Comparison of ENCODE assay signal across 17 mouse cellular contexts in genomic region chr11:54936771-54937140, GRCm38 (mm10). TPM values are rescaled to one million over a fixed set of nuclear protein-coding genes. Genes with fewer than 3 reads are reported as not detected.
A peak's percentile ranks its signal among the peaks of the same experiment; 100 is the strongest.
DNase-seq lines count a peak whose midpoint lies in the region; ATAC-seq lines count a peak whose summit lies in the region.
"Had no signal": no experiment of that assay in that cellular context is flagged by ENCODE, and none has a peak within 500 bp of the region (broad histone marks: within the 10 kb centered on the region; RNA-seq: fewer than 3 reads in every experiment).

No protein-coding gene starts in this region.

- peaks cover 10% of the 10 kb centered on the region; the same call in 1 of the 2 replicates for H3K36me3 ChIP-seq in forebrain, embryonic 13.5 days (ENCODE audit: poor library complexity, severe bottlenecking)

- DNase-seq in adrenal gland, adult (ENCODE audit: inconsistent age in 2 of 2, low spot score in 1 of 2) = peak; percentile 59 to 85
- DNase-seq in adrenal gland, postnatal 25 days = no peak
- DNase-seq in CD4-positive, CD25-positive, alpha-beta regulatory T cell, adult 2 months (ENCODE audit: low read depth, low spot score) = peak; percentile 52
- peak; percentile 35 for DNase-seq in induced T-regulatory cell, adult 2 months (ENCODE audit: low read depth)
- peak; percentile 50 for DNase-seq in naive thymus-derived CD4-positive, alpha-beta T cell, adult 2 months (ENCODE audit: low read depth)
- DNase-seq in layer of hippocampus, adult 9-11 months = no peak
- DNase-seq in lung, postnatal 25 days (ENCODE audit: low spot score) = no peak
- DNase-seq: cerebellum, adult 11-12 months; gastrocnemius, postnatal 10 days; kidney, adult 8-10 months; right cerebral cortex, postnatal 25 days had no signal

- H3K9ac ChIP-seq in forebrain, embryonic 13.5 days = no peak overlapping the region

- no peaks in the 10 kb centered on the region for H3K9me3 ChIP-seq in forebrain, embryonic 13.5 days (replicated peaks)
- H3K9me3 ChIP-seq: embryonic facial prominence, embryonic 10.5 days; limb, embryonic 10.5 days; neural tube, embryonic 13.5 days had no signal

- H3K4me2 ChIP-seq in forebrain, embryonic 13.5 days = no peak overlapping the region
- H3K4me2 ChIP-seq: heart, embryonic 11.5 days; neural tube, embryonic 13.5 days had no signal

- ATAC-seq in forebrain, embryonic 13.5 days = no peak

- H3K27me3 ChIP-seq in forebrain, embryonic 13.5 days = no peaks in the 10 kb centered on the region
- H3K27me3 ChIP-seq: neural tube, embryonic 13.5 days had no signal

- H3K4me1 ChIP-seq in forebrain, embryonic 13.5 days = peaks cover 12% of the 10 kb centered on the region
- H3K4me1 ChIP-seq: limb, embryonic 10.5 days had no signal

- no peak overlapping the region for H3K27ac ChIP-seq in forebrain, embryonic 13.5 days
- H3K27ac ChIP-seq: limb, embryonic 10.5 days; neural tube, embryonic 13.5 days had no signal

- no peak overlapping the region for H3K4me3 ChIP-seq in forebrain, embryonic 13.5 days
- H3K4me3 ChIP-seq: embryonic facial prominence, embryonic 10.5 days; limb, embryonic 10.5 days; neural tube, embryonic 13.5 days had no signal

- 94% methylated on average over 3 of the region's 3 CpGs for WGBS in forebrain, embryonic 13.5 days

RNA-seq across cellular contexts. Expression of gene Tnip1, which starts 26.0 kb away (rescaled TPM):
- 79.9 and 97.1 TPM in 2 replicates for total RNA-seq in adrenal gland, postnatal 25 days (2021)
- polyA plus RNA-seq in forebrain, embryonic 13.5 days (2015; fragmentation: Nextera tagmentation; extraction: Ambion mirVana) = 10.4 and 10.8 TPM in 2 replicates

RNA-seq across cellular contexts. Expression of gene Gpx3, which starts 34.5 kb away (rescaled TPM):
- total RNA-seq in adrenal gland, postnatal 25 days (2021) = 255 and 328 TPM in 2 replicates
- polyA plus RNA-seq in forebrain, embryonic 13.5 days (2015; fragmentation: Nextera tagmentation; extraction: Ambion mirVana) = 17.9 and 20.8 TPM in 2 replicates
- total RNA-seq: hematopoietic stem cell, adult 5-6 weeks had no signal

Comparison
In these comparisons a context has a peak if more than half of its experiments do, and no peak if none do; other contexts are left out.
1. DNase-seq: peak in adrenal gland, adult (2 of 2), CD4-positive, CD25-positive, alpha-beta regulatory T cell, adult 2 months (single experiment), induced T-regulatory cell, adult 2 months (single experiment) and naive thymus-derived CD4-positive, alpha-beta T cell, adult 2 months (single experiment); none in adrenal gland, postnatal 25 days (single experiment), layer of hippocampus, adult 9-11 months (single experiment) and lung, postnatal 25 days (single experiment).